In the genomic region with DNA sequence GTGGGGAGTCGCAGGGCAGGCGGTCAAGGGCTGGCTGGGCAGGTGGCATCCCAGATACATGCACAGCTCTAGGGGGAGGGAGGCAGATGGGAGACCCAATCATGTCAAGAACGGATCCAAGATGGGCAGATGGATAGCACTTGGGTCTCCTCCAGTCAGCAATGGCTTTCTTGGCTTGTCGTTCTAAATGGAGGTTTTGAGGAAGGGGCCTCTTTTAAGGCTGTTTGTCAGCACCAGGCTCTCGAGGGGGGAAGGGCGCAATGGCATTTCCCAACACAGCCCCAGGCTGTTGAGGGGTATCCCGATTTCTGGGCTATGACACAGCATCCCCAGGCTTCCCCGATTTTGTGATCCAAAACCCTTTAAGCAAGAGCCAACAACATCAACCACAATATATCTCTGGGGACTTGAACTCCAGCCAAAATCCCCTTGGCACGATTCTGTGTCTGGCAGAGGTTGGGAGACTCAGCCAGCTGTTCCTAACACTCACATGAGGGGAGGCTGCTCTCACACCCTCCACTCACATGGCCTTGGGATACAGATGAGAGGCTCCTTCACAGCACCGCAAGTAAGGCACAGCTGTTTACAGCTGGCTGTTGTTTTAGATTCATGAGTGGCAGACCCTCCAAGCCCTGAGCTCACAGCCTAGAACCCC, we compare ENCODE assay signal across 8 mouse cellular contexts. TPM values are rescaled to one million over a fixed set of nuclear protein-coding genes. Genes with fewer than 3 reads are reported as not detected.
DNase-seq lines count a peak whose midpoint lies in the region; ATAC-seq and TF ChIP-seq lines count a peak whose summit lies in the region.

No protein-coding gene starts in this region.

- peaks cover 42% of the 10 kb centered on the region for H3K4me1 ChIP-seq in limb, embryonic 14.5 days (ENCODE audit: control insufficient read depth, insufficient read depth, low read length)
- H3K4me1 ChIP-seq in thymus, adult 2 months (replicated peaks; ENCODE audit: control insufficient read depth, insufficient read depth, low read length) = no peaks in the 10 kb centered on the region

- H3K27ac ChIP-seq in limb, embryonic 14.5 days (replicated peaks; ENCODE audit: low read depth, low read length) = no peak overlapping the region
- no peak overlapping the region for H3K27ac ChIP-seq in thymus, adult 2 months (ENCODE audit: control insufficient read depth, insufficient read depth, low read length)

- DNase-seq in layer of hippocampus, adult 9-11 months = peak; percentile 37
- no peak for DNase-seq in layer of hippocampus, adult 9-10 months (ENCODE audit: low spot score)
- DNase-seq in gastrocnemius, adult 18-20 months (ENCODE audit: low spot score) = peak; percentile 69
- peak; percentile 87 for DNase-seq in limb, embryonic 14.5 days (ENCODE audit: low spot score)
- DNase-seq in thymus, adult 2 months = no peak
- DNase-seq in urinary bladder, postnatal 10 days (ENCODE audit: low spot score) = no peak
- DNase-seq in spleen, adult 12 weeks (ENCODE audit: low spot score) = no peak

- H3K27me3 ChIP-seq in limb, embryonic 14.5 days (ENCODE audit: control insufficient read depth, insufficient read depth, low read length) = no peaks in the 10 kb centered on the region
- H3K27me3 ChIP-seq in thymus, adult 2 months (ENCODE audit: control insufficient read depth, insufficient read depth, low read length) = no peaks in the 10 kb centered on the region

- 58% methylated on average over 10 of the region's 10 CpGs for WGBS in limb, embryonic 14.5 days
- WGBS in thymus, adult 2 months = 91% methylated on average over 10 of the region's 10 CpGs

- ATAC-seq in cerebellum, adult (ENCODE audit: insufficient number of reproducible peaks, low FRiP score, low TSS enrichment) = 0 out of 2 replicates have a peak, but pooled peaks have one; percentile 46
- peak; percentile 69 for ATAC-seq in limb, embryonic 14.5 days (ENCODE audit: low FRiP score, low read depth)

- no peak overlapping the region for H3K4me2 ChIP-seq in limb, embryonic 14.5 days (replicated peaks; ENCODE audit: low read depth, low read length, severe bottlenecking)

- H3K4me3 ChIP-seq in limb, embryonic 14.5 days (replicated peaks; ENCODE audit: low read length) = no peak overlapping the region
- no peak overlapping the region for H3K4me3 ChIP-seq in thymus, adult 2 months (ENCODE audit: control insufficient read depth, insufficient read depth, low read length)

- TF ChIP-seq POLR2A in limb, embryonic 14.5 days (IDR thresholded peaks at IDR 0.05; ENCODE audit: borderline replicate concordance, extremely low read depth, insufficient read depth, insufficient read length) = no peak
- no peak for TF ChIP-seq POLR2A in thymus, adult 2 months (IDR thresholded peaks at IDR 0.05; ENCODE audit: control insufficient read depth, extremely low read depth, insufficient read depth, low read length, poor library complexity)

- no peaks in the 10 kb centered on the region for H3K9me3 ChIP-seq in limb, embryonic 14.5 days (ENCODE audit: control insufficient read depth, low read length)

- TF ChIP-seq CTCF in thymus, adult 2 months (IDR thresholded peaks at IDR 0.05; ENCODE audit: borderline replicate concordance, control insufficient read depth, extremely low read depth, insufficient read depth, low read length, poor library complexity) = no peak

- peaks cover 39% of the 10 kb centered on the region for H3K36me3 ChIP-seq in limb, embryonic 14.5 days (ENCODE audit: control insufficient read depth, insufficient read depth, low read length)
- H3K36me3 ChIP-seq in thymus, adult 2 months (ENCODE audit: control insufficient read depth, insufficient read depth, low read length) = no peaks in the 10 kb centered on the region

- no peak overlapping the region for H3K9ac ChIP-seq in limb, embryonic 14.5 days (ENCODE audit: low read depth, low read length, severe bottlenecking)

RNA-seq across cellular contexts. Expression of gene Tbc1d16, which starts 18.8 kb away (rescaled TPM):
- total RNA-seq in gastrocnemius, adult 18-20 months (2021) = 10 to 100 TPM; 29.7 to 29.9 TPM
- polyA plus RNA-seq in limb, embryonic 14.5 days (2012; rRNA removed) = 29.2 and 34.4 TPM in 2 replicates
- 16.3 and 16.7 TPM in 2 replicates for polyA plus RNA-seq in limb, embryonic 14.5 days (2014; fragmentation: Nextera tagmentation; extraction: Ambion mirVana)
- 10.8 and 12.0 TPM in 2 replicates for polyA plus RNA-seq in thymus, adult 2 months (2012; rRNA removed)

RNA-seq across cellular contexts. Expression of gene Ccdc40, which starts 18.9 kb away (rescaled TPM):
- total RNA-seq in gastrocnemius, adult 18-20 months (2021) = under 1 TPM in 1 of 2 experiments, not detected in 1; 0.26 TPM
- polyA plus RNA-seq in limb, embryonic 14.5 days (2012; rRNA removed) = 2.5 and 3.1 TPM in 2 replicates
- 2.1 and 2.7 TPM in 2 replicates for polyA plus RNA-seq in limb, embryonic 14.5 days (2014; fragmentation: Nextera tagmentation; extraction: Ambion mirVana)
- polyA plus RNA-seq in thymus, adult 2 months (2012; rRNA removed) = 1.8 and 2.5 TPM in 2 replicates

RNA-seq across cellular contexts. Expression of gene Gaa, which starts 58.2 kb away (rescaled TPM):
- total RNA-seq in gastrocnemius, adult 18-20 months (2021) = 100 to 1,000 TPM; 174 to 191 TPM
- 136 and 196 TPM in 2 replicates for polyA plus RNA-seq in limb, embryonic 14.5 days (2012; rRNA removed)
- 74.5 and 76.0 TPM in 2 replicates for polyA plus RNA-seq in limb, embryonic 14.5 days (2014; fragmentation: Nextera tagmentation; extraction: Ambion mirVana)
- polyA plus RNA-seq in thymus, adult 2 months (2012; rRNA removed) = 80.0 and 94.8 TPM in 2 replicates

Comparison
In these comparisons a context has a peak if more than half of its experiments do, and no peak if none do; other contexts are left out.
1. DNase-seq: peak in layer of hippocampus, adult 9-11 months (single experiment), gastrocnemius, adult 18-20 months (single experiment) and limb, embryonic 14.5 days (single experiment); none in layer of hippocampus, adult 9-10 months (single experiment), thymus, adult 2 months (single experiment), urinary bladder, postnatal 10 days (single experiment) and spleen, adult 12 weeks (single experiment).